Mouse (Mus musculus) adrenal gland, adult (tissue): Measurements from ENCODE around the gene Adprhl2.

Source experiments
- DNase-seq, 2 experiments: peaks; one replicate each; pipeline ENCODE4 v3.0.0; 2022 to 2023; ENCODE audit warnings: low spot score in 1 of 2; ENCODE audit not compliant: inconsistent age in 2 of 2

Gene Adprhl2

GRCm38 (mm10) chr4:126306827-126307226 lies 14.7 kb downstream of the Adprhl2 start:
- DNase-seq: no peak

- no peak for DNase-seq
Observed at GRCm38 (mm10) chr4:126306058-126306457, 15.4 kb downstream of the Adprhl2 start.

- no peak for DNase-seq
Observed at GRCm38 (mm10) chr4:126305428-126305827, 16.1 kb downstream of the Adprhl2 start.

- no peak for DNase-seq
Observed at GRCm38 (mm10) chr4:126303877-126304276, 17.6 kb downstream of the Adprhl2 start.

- DNase-seq: no peak
Observed at GRCm38 (mm10) chr4:126301584-126302309, 19.8 kb downstream of the Adprhl2 start.

GRCm38 (mm10) chr4:126300916-126301583 lies 20.5 kb downstream of the Adprhl2 start:
- DNase-seq: no peak

- peak; percentile 66 to 88 for DNase-seq
Observed at GRCm38 (mm10) chr4:126296617-126297101, 24.8 kb downstream of the Adprhl2 start.

GRCm38 (mm10) chr4:126295937-126296336 lies 25.6 kb downstream of the Adprhl2 start:
- DNase-seq: no peak

- DNase-seq: no peak
Observed at GRCm38 (mm10) chr4:126295152-126295551, 26.4 kb downstream of the Adprhl2 start.

- no peak for DNase-seq
Observed at GRCm38 (mm10) chr4:126291196-126291595, 30.3 kb downstream of the Adprhl2 start.

- DNase-seq: no peak
Observed at GRCm38 (mm10) chr4:126290314-126290713, 31.2 kb downstream of the Adprhl2 start.

GRCm38 (mm10) chr4:126288085-126288666 lies 33.3 kb downstream of the Adprhl2 start:
- no peak for DNase-seq

- DNase-seq: no peak
Observed at GRCm38 (mm10) chr4:126287302-126287995, 34.1 kb downstream of the Adprhl2 start.

GRCm38 (mm10) chr4:126286492-126286891 lies 35.0 kb downstream of the Adprhl2 start, which contains the start of gene Col8a2:
TSS of gene Col8a2 (plus strand) at chr4:126286793.
- DNase-seq: no peak

- no peak for DNase-seq
Observed at GRCm38 (mm10) chr4:126283582-126283981, 37.9 kb downstream of the Adprhl2 start.

GRCm38 (mm10) chr4:126281706-126282105 lies 39.8 kb downstream of the Adprhl2 start:
- DNase-seq: no peak

- DNase-seq: no peak
Observed at GRCm38 (mm10) chr4:126278961-126279360, 42.5 kb downstream of the Adprhl2 start.

GRCm38 (mm10) chr4:126278565-126278915 lies 43.0 kb downstream of the Adprhl2 start:
- no peak for DNase-seq

GRCm38 (mm10) chr4:126277906-126278564 lies 43.5 kb downstream of the Adprhl2 start:
- peak in 1 of 2 experiments; percentile 80 for DNase-seq

- DNase-seq: peak; percentile 65 to 86
Observed at GRCm38 (mm10) chr4:126275681-126276131, 45.8 kb downstream of the Adprhl2 start.

GRCm38 (mm10) chr4:126275081-126275480 lies 46.4 kb downstream of the Adprhl2 start:
- DNase-seq: no peak
